Mouse (Mus musculus) thymus, postnatal 4 days (tissue): ENCODE measurements around the gene Ablim1.

Source experiments
- DNase-seq: peaks from one replicate; pipeline ENCODE4 v3.0.0; 2021

Gene Ablim1

DNA sequence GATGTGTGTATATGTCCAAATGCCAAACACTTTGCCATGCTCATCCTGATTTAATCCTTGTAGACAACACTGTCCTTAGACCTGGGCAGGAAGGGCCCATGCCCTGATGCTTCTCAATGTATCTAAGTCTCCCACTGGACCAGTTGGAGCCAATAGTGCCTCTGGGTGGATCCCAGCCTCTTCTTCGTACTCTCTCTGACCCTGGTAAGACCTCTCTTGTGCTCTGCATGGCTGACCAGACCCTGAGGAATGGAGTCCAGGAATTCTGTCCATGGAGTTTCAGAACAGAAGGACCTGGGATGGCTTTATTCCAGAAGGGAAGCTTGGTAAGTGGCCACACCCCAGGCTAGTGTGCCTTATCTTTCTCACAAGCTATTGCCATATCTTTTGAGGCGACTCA lies 102.3 kb downstream of the Ablim1 start:
- no peak for DNase-seq

DNA sequence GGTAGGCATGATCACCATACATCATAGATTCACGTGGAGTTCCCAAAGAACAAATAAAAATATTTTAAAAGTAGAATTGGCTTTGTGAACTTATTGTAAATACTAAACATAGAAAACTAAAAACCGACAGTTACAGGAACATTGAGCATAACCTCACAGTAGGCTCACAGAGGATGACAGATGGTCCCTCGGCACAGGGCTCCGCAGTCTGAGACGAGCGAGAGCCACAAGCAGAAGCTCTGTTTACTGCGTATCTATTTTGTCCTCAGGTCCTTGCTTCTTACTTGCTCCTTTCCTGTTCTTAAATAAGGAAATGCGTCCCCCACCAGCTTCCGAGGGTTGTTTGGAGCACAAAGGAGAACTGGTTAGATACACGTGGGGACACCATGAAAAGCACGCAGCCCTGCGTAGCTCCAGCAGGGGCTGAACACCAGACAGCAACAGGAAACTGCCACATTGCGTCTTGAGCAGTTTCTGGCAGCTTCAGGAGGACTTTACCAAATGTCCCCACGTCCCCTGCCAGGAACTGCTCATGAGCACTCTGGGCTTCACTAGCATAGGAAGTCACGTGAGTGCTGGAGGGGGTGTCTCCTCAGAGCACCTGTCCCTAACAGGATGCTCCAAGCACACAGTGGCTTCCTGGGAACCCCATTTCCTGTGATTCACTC lies 103.1 kb downstream of the Ablim1 start:
- peak; percentile 41 for DNase-seq

DNA sequence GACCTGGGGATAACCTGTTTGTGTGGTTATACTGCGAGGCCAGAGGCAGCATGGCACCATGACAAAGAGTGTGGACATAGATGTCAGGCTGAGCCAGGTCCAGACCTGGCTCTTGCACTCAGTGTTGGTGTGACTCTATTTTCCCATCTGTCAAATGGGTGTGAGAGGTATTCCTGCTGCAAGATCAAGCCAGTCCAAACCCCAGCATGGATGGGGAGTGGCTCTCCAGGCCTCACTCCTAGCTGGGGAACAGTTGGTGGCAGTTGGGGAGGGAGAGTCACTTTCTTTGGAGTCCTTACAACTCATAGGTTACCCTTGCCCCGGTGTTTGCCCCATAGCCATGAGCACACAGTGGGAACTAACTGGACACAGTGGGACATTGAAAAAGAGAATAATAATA lies 103.8 kb downstream of the Ablim1 start:
- no peak for DNase-seq

DNA sequence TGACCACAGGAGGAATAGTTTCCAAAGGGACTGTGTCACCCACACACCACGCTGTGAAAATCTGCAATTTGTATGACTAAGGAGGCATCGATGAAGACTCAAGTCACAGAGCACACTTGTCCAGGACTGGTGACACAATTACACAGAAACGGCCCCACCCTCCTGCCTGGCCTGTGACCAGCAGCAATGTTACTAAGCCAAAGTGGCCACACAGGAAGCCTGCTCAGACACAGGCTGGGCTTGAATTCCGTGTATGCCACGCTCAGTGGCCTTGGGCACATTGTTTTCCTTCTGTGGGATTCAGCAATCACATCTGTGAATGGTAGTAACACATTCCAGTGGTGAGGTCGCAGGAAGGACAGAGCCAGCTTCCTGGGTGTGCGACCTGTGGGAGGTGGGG lies 110.6 kb downstream of the Ablim1 start:
- no peak for DNase-seq

DNA sequence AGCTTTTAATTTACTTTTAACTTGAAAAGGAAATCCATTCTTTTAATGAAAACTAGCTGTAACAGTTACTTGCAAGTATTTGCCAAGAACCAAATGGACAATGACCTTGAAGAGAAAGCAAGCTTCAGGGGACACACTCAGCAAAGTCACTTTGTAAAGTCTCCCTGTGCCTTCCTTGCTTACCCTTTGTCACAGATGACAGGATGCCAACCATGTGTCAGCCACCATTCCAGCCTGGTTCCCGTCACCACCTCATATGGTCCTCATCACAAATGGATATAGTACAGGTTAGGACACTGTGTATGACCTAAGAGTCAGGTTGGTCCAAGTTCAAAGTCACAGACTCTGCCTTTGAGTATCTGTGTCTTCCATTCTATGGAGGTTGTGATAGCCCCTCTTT lies 112.2 kb downstream of the Ablim1 start:
- DNase-seq: no peak

DNA sequence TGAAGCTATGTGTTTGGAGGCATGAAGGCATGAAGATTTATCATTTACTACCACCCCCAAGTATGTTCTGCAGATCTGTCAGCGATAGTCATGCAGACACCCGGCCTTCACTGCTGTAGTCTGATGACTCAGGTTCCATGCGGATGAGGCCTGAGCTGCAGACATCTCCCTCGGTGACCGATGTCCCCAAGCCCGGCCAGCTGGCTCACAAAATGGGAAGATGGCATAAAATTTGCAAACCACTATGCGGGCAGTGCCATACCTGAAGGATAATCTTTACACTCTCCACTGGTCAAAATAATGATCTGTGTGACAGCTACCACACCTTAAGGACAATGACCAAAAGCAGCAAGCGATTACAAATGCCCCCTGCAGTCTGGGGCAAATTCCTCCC lies 113.6 kb downstream of the Ablim1 start:
- DNase-seq: no peak

DNA sequence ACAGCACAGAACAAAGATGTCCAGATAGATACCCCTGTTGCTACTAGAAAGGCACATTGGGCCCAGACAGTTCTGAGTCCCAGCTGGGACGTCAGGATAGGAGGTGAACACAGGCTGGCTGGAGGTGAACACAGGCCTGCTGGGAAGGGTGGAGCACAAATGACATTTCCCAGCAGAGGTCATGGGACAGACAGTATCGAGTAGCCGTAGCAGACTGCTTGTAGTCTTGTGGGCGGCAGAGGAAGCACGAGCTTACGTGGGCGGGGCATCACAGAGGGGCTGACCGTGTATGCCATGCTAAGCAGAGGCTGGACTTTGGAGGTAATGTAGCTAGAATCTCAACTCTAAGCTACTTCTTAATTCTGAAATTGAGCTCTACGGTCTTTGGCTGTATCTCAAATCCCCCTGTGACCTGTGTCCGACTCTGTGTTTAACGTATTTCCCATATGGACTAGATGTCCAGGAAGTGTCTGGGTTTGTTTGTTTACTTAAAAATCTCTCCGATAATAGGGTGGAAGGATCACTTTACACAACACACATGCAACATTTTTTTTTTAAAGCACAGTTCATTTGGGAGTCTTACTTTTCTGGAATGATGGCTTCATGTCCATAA lies 114.1 kb downstream of the Ablim1 start:
- no peak for DNase-seq

DNA sequence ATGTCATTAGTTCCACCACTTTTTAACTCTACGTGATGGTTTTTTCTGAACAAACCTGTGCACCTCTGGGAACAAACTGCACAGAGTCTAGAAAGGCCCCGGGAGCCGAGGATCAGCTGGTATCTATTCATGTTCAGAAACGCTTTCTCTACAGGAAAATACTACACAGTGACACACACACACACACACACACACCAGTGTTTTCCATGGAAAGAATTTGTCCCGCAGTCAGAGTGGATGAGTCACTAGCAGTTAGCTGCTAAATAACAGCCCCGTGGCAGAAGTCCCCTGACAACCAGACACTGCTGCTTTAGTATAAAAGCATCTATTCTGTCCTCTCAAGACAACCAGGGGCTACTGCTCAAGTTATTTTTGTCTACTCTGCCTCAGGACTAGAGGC lies 115.4 kb downstream of the Ablim1 start:
- DNase-seq: no peak

DNA sequence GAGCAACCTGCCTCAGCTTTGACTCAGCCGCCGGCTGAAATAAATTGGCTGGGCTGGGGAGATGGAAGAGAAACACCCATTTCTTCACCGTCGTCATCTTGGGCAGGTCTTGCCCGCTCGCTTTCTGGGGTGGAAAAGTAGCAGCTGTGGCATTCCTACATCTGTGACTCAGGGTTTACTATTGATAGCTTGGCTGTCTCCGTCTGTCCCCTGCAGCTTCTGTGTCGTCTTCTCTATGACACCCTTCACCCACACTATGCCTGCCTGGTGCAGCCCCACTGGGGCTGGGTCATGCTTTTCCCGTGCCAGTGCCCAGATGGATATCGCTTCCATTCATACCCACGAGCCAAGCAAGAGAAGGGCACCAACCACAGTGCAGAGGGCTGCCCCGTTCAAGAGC lies 116.2 kb downstream of the Ablim1 start:
- no peak for DNase-seq

DNA sequence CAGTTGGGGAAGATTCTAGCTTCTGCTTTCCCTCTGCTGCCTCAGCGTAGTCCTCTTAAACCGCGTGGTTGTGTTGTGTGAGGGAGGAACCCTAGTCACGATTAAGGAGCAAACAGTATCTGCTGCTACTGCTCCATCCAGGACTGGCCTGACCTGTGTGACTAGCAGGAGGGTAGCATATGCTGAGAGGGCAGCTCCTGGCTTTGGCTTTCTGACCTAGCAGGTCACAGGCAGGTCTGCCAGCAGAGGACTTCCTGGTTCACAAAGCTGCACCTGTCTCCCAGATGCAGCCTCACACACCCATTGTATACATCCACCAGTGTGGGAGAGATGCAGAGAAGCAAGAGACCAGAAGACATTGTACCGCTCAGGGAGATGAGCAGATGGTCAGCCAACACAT lies 116.7 kb downstream of the Ablim1 start:
- no peak for DNase-seq

DNA sequence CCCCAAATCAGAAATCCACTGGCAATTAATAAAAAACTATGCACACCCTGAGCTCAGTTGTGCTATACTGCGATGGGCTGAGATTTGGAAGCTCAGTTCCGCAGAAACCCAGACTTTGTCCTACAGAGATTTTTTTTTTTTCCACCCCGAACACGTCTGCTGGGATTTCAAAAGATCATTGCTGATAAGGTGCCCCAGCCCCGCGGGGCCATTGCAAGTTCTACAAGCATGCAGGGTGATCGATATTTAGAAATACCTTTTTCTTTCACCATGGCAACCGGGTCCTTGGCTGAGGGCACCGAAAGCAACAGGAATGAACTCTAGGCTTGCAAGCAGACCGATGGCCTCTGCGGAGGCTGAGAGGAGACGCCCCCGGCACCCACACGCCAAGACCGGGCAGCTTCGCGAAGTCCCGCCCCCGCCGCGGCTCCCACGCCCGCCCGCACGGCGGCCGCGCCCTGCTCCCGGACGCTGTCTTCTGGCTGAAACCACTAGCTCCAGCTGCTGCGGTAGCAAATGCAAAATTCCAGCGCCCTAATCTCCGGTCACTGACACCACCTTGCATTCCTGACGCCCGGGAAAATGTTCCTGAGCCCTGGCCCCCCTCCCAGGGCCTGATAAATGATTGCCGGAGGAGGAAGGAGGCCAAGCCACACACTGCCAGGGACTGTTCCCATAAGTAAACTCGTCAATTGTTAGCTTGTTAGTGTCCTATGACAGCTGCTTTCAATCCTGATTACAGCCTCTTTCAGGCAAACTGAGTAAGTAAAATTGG lies 117.5 kb downstream of the Ablim1 start:
- peak; percentile 55 for DNase-seq

DNA sequence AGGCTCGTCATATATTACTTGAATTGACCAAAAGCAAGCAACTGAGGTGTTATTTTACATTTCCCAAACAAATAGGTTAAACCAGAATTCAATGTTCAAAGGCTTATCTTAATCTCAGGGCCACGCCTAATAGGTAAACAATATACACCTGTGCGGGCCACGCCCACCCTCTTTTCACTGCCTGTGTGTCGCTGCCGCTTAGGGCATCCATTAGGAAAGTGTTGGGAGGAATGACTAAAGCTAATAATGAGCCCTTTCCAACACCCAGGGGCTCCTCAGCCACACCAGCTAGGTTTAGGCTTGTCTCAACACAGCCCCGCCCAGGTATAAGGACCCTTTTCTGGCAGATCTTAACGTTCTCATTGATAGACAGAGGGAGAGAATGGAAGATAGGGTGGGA lies 118.1 kb downstream of the Ablim1 start:
- DNase-seq: no peak

DNA sequence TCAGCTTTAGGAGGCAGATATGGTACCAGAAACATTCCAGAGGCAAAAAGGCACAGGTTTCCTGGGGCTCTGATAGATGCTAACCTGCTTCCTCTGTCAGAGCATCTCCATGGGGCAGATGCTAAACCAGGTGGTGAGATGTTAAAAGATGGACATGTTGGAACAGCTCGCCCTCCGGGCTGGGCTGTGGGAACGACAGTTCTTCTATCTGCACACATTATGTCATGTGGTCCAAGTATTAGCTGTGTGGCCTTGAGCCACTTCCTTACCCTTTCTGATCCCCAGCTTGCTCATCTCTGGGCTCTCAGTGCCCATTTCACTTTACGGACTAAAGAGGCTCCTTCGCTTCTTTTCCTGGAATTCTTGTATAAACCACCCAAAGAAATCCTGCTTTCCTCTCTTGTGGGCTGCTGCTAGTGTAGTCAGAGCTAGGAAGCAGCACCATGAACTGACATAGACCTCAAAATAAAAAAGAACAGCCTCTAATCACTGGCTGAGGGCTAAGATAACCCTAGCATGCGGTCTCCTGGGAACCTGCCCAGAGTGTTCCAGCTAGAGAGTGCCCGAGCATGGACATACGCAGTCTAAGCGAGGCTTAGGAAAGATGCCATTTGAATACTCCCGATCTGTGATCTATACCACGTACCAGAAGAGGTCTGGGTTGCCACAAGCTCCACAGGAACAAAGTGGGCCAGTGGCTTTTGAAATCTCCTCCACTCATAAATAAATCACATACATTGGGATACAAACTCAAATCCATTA lies 119.4 kb downstream of the Ablim1 start:
- no peak for DNase-seq

DNA sequence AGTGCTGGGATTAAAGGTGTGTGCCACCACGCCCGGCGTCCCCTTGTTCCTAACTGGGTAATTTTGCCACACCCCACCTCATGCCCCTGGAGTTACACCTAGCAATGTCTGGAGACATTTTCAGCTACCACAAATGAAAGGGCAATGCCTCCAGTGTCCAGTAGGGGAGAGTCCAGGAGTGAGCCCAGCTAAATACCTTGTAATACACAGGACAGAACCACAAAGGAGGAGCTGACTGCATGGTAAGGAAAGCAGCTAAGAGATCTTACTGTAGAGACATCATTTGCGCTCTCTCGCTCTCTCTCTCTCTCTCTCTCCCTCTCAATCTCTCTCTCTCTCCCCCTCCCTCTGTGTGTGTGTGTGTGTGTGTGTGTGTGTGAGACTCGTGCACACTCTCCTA lies 120.8 kb downstream of the Ablim1 start:
- DNase-seq: peak; percentile 18

DNA sequence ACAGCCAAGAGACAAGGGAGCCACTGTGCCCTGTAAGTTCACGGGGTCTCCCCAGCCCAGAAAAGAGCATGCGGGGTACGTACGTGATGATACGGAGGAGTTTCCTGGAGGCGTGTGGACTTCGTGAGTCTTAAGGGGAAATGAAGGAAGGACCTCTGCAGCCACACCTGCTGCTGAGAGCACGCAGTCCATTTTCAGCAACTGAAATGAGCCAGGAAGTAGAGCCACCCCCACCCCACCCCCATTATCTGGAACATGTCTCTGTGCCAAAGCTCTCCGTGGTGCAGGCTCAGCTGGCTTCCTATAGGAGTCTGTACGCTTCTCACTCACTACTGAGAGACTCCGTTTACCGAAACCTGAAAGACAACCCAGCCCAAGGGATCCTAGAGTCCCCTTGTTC lies 121.3 kb downstream of the Ablim1 start:
- no peak for DNase-seq

DNA sequence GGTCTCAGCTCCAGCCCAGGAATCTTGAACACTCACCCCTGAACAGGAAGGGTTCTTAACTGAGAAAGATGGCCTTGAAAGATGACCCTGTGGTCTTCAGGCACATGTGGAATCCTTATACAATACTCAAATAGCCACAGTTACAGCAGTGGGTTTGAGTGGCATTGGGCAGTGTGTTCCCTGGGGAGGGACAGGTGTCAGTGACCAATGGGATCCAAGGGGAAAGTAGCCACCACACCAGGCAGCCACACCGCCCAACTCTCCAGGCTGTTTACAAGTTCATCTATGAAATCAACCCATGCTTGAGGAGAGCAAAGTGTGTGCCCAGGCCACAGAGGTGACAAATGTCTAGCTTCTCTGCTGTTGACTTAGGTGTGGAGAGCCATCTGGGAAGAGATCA lies 123.6 kb downstream of the Ablim1 start:
- DNase-seq: no peak

DNA sequence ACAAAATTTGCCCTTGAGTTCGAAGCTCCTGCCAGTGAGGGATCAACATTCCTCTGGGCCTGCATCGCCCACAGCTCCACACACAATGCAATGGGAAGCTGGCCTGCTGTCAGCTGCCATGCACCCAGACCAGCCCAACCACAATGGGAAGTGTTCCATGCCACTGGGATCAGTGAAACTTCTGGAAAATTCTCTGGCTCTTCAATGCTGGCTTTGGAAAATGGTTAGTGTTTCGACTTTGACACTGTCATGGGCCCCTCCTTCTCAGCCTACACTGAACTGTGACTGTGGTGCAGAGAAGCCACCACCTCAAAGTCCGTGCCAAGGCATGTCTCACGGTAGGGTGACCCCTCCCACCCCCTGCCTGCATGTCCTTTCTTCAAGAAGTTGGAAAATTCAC lies 125.3 kb downstream of the Ablim1 start:
- DNase-seq: no peak

DNA sequence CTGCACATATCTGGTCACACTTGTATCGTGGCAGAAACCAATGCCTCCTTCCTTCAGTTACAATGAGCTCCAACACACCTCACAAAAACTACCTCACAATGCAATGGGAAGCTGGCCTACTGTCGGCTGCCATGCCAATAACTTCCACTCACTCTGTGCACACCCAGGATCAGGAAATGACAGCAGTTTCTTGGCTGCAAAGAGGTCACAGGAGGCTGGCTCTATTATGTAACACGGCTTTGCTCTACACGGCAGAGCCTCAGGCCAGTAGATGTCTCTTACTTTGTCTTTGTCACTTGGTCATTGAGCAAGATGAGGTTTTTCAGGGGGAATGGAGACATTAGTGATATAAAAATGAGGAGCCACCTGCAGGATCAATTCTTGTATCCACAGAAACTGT lies 126.2 kb downstream of the Ablim1 start:
- no peak for DNase-seq

DNA sequence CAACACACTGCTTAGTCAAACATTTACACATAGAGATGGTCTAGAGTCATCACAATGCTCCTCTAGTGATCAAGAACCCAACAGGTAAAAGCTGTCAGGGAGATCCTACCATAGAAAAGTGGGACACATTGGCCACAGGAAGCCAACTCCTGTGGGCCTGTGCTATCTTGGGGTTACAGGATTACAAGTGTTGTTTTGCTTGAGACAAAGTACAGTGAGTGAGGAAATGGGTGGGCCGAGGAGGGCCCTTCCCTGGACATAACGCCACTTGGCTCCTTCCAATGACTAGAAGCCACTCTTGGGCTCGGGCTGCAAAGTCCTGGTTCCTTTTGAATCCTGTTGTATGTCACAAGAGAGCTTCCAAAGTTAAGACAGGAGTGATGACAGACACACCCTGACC lies 129.7 kb downstream of the Ablim1 start:
- DNase-seq: no peak

DNA sequence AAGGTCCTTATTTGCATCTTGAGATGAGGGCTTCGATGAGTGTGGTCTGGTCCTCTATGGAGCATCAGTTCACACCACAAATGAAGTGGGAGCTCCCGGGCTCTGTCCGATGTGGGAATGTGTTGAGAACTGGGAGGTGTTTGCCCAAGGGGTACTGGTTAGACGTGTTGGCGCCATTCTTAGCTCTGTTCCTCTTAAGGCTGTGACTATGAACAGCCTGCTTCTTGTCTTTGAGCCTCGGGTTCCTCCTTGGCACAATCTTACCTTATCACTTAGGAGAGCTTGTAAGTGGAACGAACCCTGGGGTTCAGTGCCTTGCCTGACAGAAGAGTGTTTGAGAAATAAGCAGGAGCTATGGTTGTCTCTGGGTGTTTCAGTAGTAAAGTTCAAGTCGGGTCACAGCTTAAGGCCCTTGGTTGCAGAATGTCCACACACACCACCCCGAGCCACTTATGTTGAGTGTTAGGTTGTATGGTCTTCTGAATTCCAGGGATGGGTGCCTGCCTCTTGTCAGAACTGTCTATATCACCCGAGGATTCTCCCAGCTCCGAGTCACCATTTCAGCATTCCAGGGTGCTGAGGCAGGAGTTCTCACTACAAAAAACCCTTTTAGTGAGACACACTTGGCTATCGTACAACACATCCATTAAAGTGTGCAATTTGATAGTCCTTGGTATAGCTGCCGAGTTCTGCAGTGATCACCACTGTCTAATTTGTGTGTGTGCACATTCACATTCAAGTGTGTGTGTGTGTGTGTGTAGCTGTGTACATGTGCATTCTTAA lies 131.6 kb downstream of the Ablim1 start:
- DNase-seq: no peak

DNA sequence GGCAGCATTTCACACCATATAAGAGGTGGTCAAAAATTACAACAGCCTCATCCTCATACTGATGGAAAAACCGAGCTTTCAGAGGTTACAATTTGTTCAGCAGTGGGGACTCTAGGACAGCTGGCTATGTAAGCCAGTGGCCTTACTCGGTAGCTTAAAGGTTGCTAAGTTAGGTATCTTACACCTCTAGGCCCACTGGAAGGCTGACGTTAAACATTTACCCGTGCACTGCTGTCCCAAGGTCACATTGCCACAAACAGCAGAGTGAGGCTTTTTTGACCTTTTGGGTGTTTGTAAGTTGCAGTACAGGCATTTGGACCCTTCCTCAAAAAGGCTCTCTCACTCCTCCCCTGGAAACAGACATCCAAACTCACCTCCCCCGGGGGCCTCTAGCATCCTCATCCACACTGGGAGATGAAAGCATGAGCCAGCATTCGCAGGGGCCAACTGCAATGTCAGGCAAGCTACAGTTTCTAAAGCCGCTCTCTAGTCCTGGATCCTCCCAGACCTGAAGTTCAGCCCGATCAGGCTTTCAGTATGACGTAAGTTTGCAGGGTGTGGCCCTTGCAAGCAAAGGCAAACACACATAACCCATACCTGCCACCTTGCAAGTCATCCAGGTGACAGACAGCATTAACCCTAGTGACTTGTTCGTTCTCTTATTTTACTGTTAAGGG lies 132.7 kb downstream of the Ablim1 start:
- DNase-seq: no peak

DNA sequence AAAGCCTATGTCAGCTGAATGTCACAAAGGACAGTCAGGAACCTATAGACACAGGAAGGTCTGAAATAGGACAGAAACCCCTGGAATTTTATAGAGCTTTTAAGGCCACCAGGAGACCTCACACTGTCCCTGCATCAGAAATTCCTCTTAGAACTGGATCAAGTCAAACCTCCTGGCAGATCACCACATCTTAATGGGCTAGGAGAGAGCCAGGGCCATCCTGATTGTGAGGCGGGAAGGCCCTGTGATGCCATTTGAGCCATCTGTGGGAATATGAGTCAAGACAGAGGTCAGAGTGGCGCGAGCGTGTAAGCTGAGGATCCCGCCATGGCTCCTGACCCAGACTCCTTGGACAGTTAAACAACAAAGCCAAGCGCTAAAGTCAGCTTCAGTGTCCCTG lies 133.4 kb downstream of the Ablim1 start:
- no peak for DNase-seq
